8 mouse cellular contexts compared by ENCODE assay signal in the genomic region with DNA sequence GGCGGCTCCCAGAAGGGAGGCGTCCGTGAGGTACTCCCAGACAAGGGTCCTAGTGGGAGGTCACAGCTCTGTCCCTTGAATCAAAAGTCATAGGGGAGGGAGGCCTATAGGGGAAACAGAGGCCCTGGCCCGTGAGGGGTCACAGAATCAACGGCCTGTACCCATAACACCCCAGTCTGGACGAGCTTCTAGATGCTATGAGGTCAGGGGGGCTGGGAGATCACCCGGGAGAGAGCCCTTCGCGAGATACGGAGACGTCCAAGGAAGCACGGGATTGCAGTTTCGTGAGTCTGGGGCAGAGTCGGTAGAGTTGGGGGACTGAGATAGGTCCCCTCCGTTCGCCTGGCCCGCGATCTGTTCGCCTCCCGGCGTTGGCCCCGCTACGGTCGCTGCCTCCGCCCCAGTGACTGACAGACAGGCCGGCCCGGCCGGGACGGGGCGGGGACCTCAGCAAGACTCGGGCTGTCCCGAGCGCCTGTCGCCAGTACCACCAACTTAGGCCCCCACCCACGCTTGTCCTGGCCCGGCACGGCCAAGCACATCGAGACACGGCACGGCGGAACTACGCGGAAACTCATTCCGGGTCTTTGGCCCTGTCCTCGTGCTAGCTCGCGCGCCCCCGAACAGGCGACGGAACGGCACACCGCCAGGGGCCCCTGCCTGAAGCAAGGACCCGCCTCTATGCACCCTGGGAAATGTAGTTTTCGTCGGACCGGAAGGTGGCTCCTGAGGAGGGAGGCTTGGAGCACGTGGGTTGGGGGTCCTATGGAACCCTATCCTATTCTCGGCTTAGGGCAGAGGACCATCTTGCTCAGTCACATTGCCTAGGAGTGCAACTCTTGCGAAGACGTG. TPM values are rescaled to one million over a fixed set of nuclear protein-coding genes. Genes with fewer than 3 reads are reported as not detected.
A peak's percentile ranks its signal among the peaks of the same experiment; 100 is the strongest.
DNase-seq lines count a peak whose midpoint lies in the region; ATAC-seq lines count a peak whose summit lies in the region.

A gene (minus strand): TSS at position 409 of the 852 bp plus-strand sequence.

- H3K4me2 ChIP-seq in hindbrain, embryonic 11.5 days (replicated peaks; ENCODE audit: low read depth, low read length): peak within 1 kb of the TSS; percentile 99

- peak; percentile 83 for DNase-seq in MN1 (ENCODE audit: low spot score)
- DNase-seq in cerebellum, adult 9-10 months: peak; percentile 94
- DNase-seq in frontal cortex, adult 2 months (ENCODE audit: extremely low spot score in 1 of 2, low spot score in 1 of 2): peak; percentile 87 to 92
- peak; percentile 98 for DNase-seq in hindbrain, embryonic 11.5 days (ENCODE audit: low spot score)
- peak; percentile 92 to 96 for DNase-seq in layer of hippocampus, postnatal 10 days (ENCODE audit: low spot score in 2 of 2)
- DNase-seq in lung, postnatal 10 days: peak; percentile 95
- peak; percentile 89 for DNase-seq in ovary, postnatal 36 days (ENCODE audit: low spot score)
- DNase-seq in thymus, postnatal 25 days: peak; percentile 94

- peaks cover 9% of the 10 kb centered on the region; the same call in 1 of the 2 replicates for H3K4me1 ChIP-seq in hindbrain, embryonic 11.5 days (replicated peaks; ENCODE audit: control insufficient read depth, insufficient read depth, low read length)

- H3K9ac ChIP-seq in hindbrain, embryonic 11.5 days (ENCODE audit: low read depth, low read length): peak within 1 kb of the TSS; percentile 85

- H3K36me3 ChIP-seq in hindbrain, embryonic 11.5 days (ENCODE audit: control insufficient read depth, insufficient read depth, low read length): no peaks in the 10 kb centered on the region

- H3K27me3 ChIP-seq in hindbrain, embryonic 11.5 days (ENCODE audit: control insufficient read depth, insufficient read depth, low read length): no peaks in the 10 kb centered on the region

- peak within 1 kb of the TSS; percentile 85 for H3K4me3 ChIP-seq in hindbrain, embryonic 11.5 days (ENCODE audit: low read depth, low read length)

- under 1% methylated on average over 61 of the region's 61 CpGs for WGBS in hindbrain, embryonic 11.5 days

- H3K9me3 ChIP-seq in hindbrain, embryonic 11.5 days (ENCODE audit: control insufficient read depth, low read length): no peaks in the 10 kb centered on the region

- peak within 1 kb of the TSS; percentile 61 for H3K27ac ChIP-seq in hindbrain, embryonic 11.5 days (ENCODE audit: low read depth, low read length)

- ATAC-seq in hindbrain, embryonic 11.5 days (ENCODE audit: low FRiP score): peak; percentile 96

RNA-seq across cellular contexts. Expression of the gene that starts here (rescaled TPM):
- polyA plus RNA-seq in frontal cortex, adult 2 months (2012; rRNA removed): 202 and 211 TPM in 2 replicates
- 43.8 and 54.5 TPM in 2 replicates for polyA plus RNA-seq in hindbrain, embryonic 11.5 days (2014; fragmentation: Nextera tagmentation; extraction: Ambion mirVana)
- total RNA-seq in layer of hippocampus, postnatal 10 days (2021): 100 to 1,000 TPM; 102 TPM

Comparison
In these comparisons a context has a peak if more than half of its experiments do, and no peak if none do; other contexts are left out.
1. Peak in every context shown above with its lines: DNase-seq, ATAC-seq, H3K4me3 ChIP-seq and H3K27ac ChIP-seq.